Mouse (Mus musculus) left cerebral cortex, postnatal 4 days (tissue): Measurements from ENCODE around the gene Olfr523. TPM values are rescaled to one million over a fixed set of nuclear protein-coding genes. Genes with fewer than 3 reads are reported as not detected.

Experiments used
- total RNA-seq, 2 experiments: library from RNA; stranded (reverse); gene quantifications; 2 replicates each; pipeline ENCODE4 v1.2.3; 2021

Gene Olfr523
- total RNA-seq, 2 experiments from 2014 or later, result not detected

Other genes starting within 250 kb of the Olfr523 start
- not detected for gene Utf1, start 229.4 kb upstream of the Olfr523 start, total RNA-seq
- under 1 TPM; 0.66 to 0.83 TPM for gene 6430531B16Rik, start 194.5 kb upstream of the Olfr523 start, total RNA-seq
- gene Adam8, start 180.7 kb upstream of the Olfr523 start, total RNA-seq, result 1 to 10 TPM; 2.4 to 2.6 TPM
- gene Zfp511, start 136.8 kb upstream of the Olfr523 start, total RNA-seq, result 10 to 100 TPM; 32.3 to 33.9 TPM
- gene Tubgcp2, start 136.5 kb upstream of the Olfr523 start, total RNA-seq, result 10 to 100 TPM; 55.1 to 58.0 TPM
- gene Msx3, start 124.1 kb upstream of the Olfr523 start, total RNA-seq, result 1 to 10 TPM; 2.3 to 2.5 TPM
- gene Caly, start 90.7 kb upstream of the Olfr523 start, total RNA-seq, result 100 to 1,000 TPM; 185 to 208 TPM
- not detected for gene Prap1, start 79.8 kb upstream of the Olfr523 start, total RNA-seq
- gene Fuom, start 70.8 kb upstream of the Olfr523 start, total RNA-seq, result 10 to 100 TPM; 10.4 to 15.3 TPM
- 1 to 10 TPM; 6.1 to 6.8 TPM for gene Paox, start 57.4 kb upstream of the Olfr523 start, total RNA-seq
- gene Echs1, start 56.7 kb upstream of the Olfr523 start, total RNA-seq, result 10 to 100 TPM; 55.1 to 59.6 TPM
- 10 to 100 TPM; 24.7 to 27.3 TPM for gene Mtg1, start 35.7 kb upstream of the Olfr523 start, total RNA-seq
- gene Sprn, start 18.3 kb upstream of the Olfr523 start, total RNA-seq, result 10 to 100 TPM; 77.0 to 80.8 TPM
- gene Olfr522, start 8.5 kb upstream of the Olfr523 start, total RNA-seq, result not detected
- gene Olfr524, start 32.7 kb downstream of the Olfr523 start, total RNA-seq, result not detected
- gene Cd163l1, start 45.0 kb downstream of the Olfr523 start, total RNA-seq, result under 1 TPM; 0.32 to 0.58 TPM
- not detected for gene 5830411N06Rik, start 74.1 kb downstream of the Olfr523 start, total RNA-seq
- not detected for gene Olfr525, start 147.6 kb downstream of the Olfr523 start, total RNA-seq
- gene Olfr527, start 160.8 kb downstream of the Olfr523 start, total RNA-seq, result not detected
- not detected for gene Olfr60, start 188.5 kb downstream of the Olfr523 start, total RNA-seq
- gene Olfr530, start 203.1 kb downstream of the Olfr523 start, total RNA-seq, result not detected
- not detected for gene Olfr531, start 229.7 kb downstream of the Olfr523 start, total RNA-seq
- not detected for gene Olfr532, start 248.4 kb downstream of the Olfr523 start, total RNA-seq